Mouse (Mus musculus) MEL (cell line): ENCODE data around the gene Ino80d. TPM values are rescaled to one million over a fixed set of nuclear protein-coding genes. Genes with fewer than 3 reads are reported as not detected.

Source experiments
- DNase-seq: peaks from one replicate; pipeline ENCODE4 v3.0.0; 2011; ENCODE audit warnings: low read depth, low spot score
- H3K27ac ChIP-seq: 2 replicates; pipeline ENCODE4 v1.5.1; 2012; ENCODE audit warnings: low read depth, mild to moderate bottlenecking, control low read depth, low read length, moderate library complexity; ENCODE audit not compliant: control insufficient read depth
- H3K27me3 ChIP-seq, 2 experiments: fragments of 150-350 bp in 1 of 2; sonication (generic) in 1 of 2; 2 replicates each; pipeline ENCODE4 v1.6.1; 2012; ENCODE audit warnings: low read length in 2 of 2, mild to moderate bottlenecking in 2 of 2, improper control_type of control experiment in 1 of 2, moderate library complexity in 1 of 2; ENCODE audit not compliant: insufficient read depth in 2 of 2, control insufficient read depth in 1 of 2
- H3K36me3 ChIP-seq, 2 experiments: 2 replicates each; pipeline ENCODE4 v1.6.1; 2012 to 2014; ENCODE audit warnings: low read length in 2 of 2, improper control_type of control experiment in 1 of 2, inconsistent platforms in 1 of 2, mild to moderate bottlenecking in 1 of 2; ENCODE audit not compliant: insufficient read depth in 2 of 2, control insufficient read depth in 1 of 2
- H3K4me1 ChIP-seq, 2 experiments: fragments of 150-350 bp in 1 of 2; sonication (generic) in 1 of 2; 2 replicates each; pipeline ENCODE4 v1.6.1; 2012; ENCODE audit warnings: low read length in 2 of 2, improper control_type of control experiment in 1 of 2, mild to moderate bottlenecking in 1 of 2; ENCODE audit not compliant: insufficient read depth in 2 of 2, control insufficient read depth in 1 of 2
- H3K4me3 ChIP-seq, 2 experiments: fragments of 150-350 bp in 1 of 2; sonication (generic) in 1 of 2; 2 replicates each; pipeline ENCODE4 v1.5.1; 2012; ENCODE audit warnings: low read depth in 2 of 2, low read length in 2 of 2, mild to moderate bottlenecking in 2 of 2, moderate library complexity in 2 of 2, control low read depth in 1 of 2, improper control_type of control experiment in 1 of 2; ENCODE audit not compliant: control insufficient read depth in 1 of 2, insufficient read depth in 1 of 2
- H3K79me2 ChIP-seq: 2 replicates; pipeline ENCODE4 v1.6.1; 2012; ENCODE audit warnings: mild to moderate bottlenecking, low read length, moderate library complexity; ENCODE audit not compliant: control insufficient read depth, poor library complexity, insufficient read depth
- H3K9ac ChIP-seq: 2 replicates; pipeline ENCODE4 v1.6.1; 2012; ENCODE audit warnings: low read depth, mild to moderate bottlenecking, control low read depth, low read length, moderate library complexity; ENCODE audit not compliant: control insufficient read depth, poor library complexity, severe bottlenecking
- H3K9me3 ChIP-seq: fragments of 150-350 bp; sonication (generic); replicated peaks from 2 replicates; pipeline ENCODE4 v1.6.1; 2012; ENCODE audit warnings: mild to moderate bottlenecking, low read length, improper control_type of control experiment, moderate library complexity; ENCODE audit not compliant: insufficient read depth
- BHLHE40 ChIP-seq: IDR thresholded peaks from 2 replicates; pipeline ENCODE4 v1.6.1; 2012; ENCODE audit warnings: low read depth, mild to moderate bottlenecking, inconsistent platforms, low read length, improper control_type of control experiment, borderline replicate concordance
- CHD1 ChIP-seq: IDR thresholded peaks from 2 replicates; pipeline ENCODE4 v1.6.1; 2012; ENCODE audit warnings: low read depth, mild to moderate bottlenecking, inconsistent platforms, low read length, improper control_type of control experiment
- CTCF ChIP-seq, 3 experiments: IDR thresholded peaks in 2 of 3; conservative IDR thresholded peaks in 1 of 3; 2 replicates each; pipeline ENCODE4 v1.5.1; 2011 to 2012; ENCODE audit warnings: low read length in 3 of 3, low read depth in 2 of 3, mild to moderate bottlenecking in 2 of 3, improper control_type of control experiment in 1 of 3, inconsistent platforms in 1 of 3, mixed read lengths in 1 of 3, moderate library complexity in 1 of 3; ENCODE audit not compliant: control insufficient read depth in 1 of 3, insufficient read depth in 1 of 3, poor library complexity in 1 of 3, severe bottlenecking in 1 of 3
- E2F4 ChIP-seq: IDR thresholded peaks from 2 replicates; pipeline ENCODE4 v1.6.1; 2011; ENCODE audit warnings: low read depth, low read length, improper control_type of control experiment, borderline replicate concordance
- GABPA ChIP-seq: IDR thresholded peaks from 2 replicates; pipeline ENCODE4 v1.6.1; 2012; ENCODE audit warnings: low read depth, mild to moderate bottlenecking, inconsistent platforms, low read length, improper control_type of control experiment, moderate library complexity
- HCFC1 ChIP-seq: IDR thresholded peaks from 2 replicates; pipeline ENCODE4 v1.6.1; 2012; ENCODE audit warnings: low read depth, mild to moderate bottlenecking, inconsistent platforms, low read length, improper control_type of control experiment, moderate library complexity
- MAFK ChIP-seq: IDR thresholded peaks from 2 replicates; pipeline ENCODE4 v1.6.1; 2011; ENCODE audit warnings: low read depth, mild to moderate bottlenecking, low read length, improper control_type of control experiment, borderline replicate concordance
- MAZ ChIP-seq: IDR thresholded peaks from 2 replicates; pipeline ENCODE4 v1.6.1; 2012; ENCODE audit warnings: low read depth, mild to moderate bottlenecking, inconsistent platforms, low read length, improper control_type of control experiment
- MYC ChIP-seq: IDR thresholded peaks from 2 replicates; pipeline ENCODE4 v1.6.1; 2011; ENCODE audit warnings: low read depth, mild to moderate bottlenecking, low read length, improper control_type of control experiment, moderate library complexity
- NRF1 ChIP-seq: IDR thresholded peaks from 2 replicates; pipeline ENCODE4 v1.6.1; 2014; ENCODE audit warnings: low read depth, mild to moderate bottlenecking, inconsistent platforms, low read length, improper control_type of control experiment, moderate library complexity; ENCODE audit not compliant: poor library complexity, insufficient read depth, severe bottlenecking
- RCOR1 ChIP-seq: IDR thresholded peaks from 2 replicates; pipeline ENCODE4 v1.6.1; 2012; ENCODE audit warnings: low read depth, mild to moderate bottlenecking, inconsistent platforms, low read length, improper control_type of control experiment
- SIN3A ChIP-seq: IDR thresholded peaks from 2 replicates; pipeline ENCODE4 v1.6.1; 2012; ENCODE audit warnings: low read length, improper control_type of control experiment, inconsistent platforms
- SMC3 ChIP-seq: IDR thresholded peaks from 2 replicates; pipeline ENCODE4 v1.6.1; 2011; ENCODE audit warnings: low read depth, low read length, improper control_type of control experiment
- TAL1 ChIP-seq: IDR thresholded peaks from 2 replicates; pipeline ENCODE4 v1.6.1; 2012; ENCODE audit warnings: mild to moderate bottlenecking, inconsistent platforms, low read length, moderate library complexity, mixed read lengths
- UBTF ChIP-seq: IDR thresholded peaks from 2 replicates; pipeline ENCODE4 v1.6.1; 2012; ENCODE audit warnings: low read depth, mild to moderate bottlenecking, inconsistent platforms, low read length, improper control_type of control experiment, moderate library complexity, borderline replicate concordance; ENCODE audit not compliant: insufficient read depth
- ZNF384 ChIP-seq: IDR thresholded peaks from 2 replicates; pipeline ENCODE4 v1.6.1; 2012; ENCODE audit warnings: low read depth, mild to moderate bottlenecking, inconsistent platforms, low read length, improper control_type of control experiment
- polyA plus RNA-seq, 2 experiments: library from polyadenylated mRNA; stranded (reverse) in 1 of 2; unstranded in 1 of 2; fragments of >175 nt in 1 of 2; fragments of >200 nt in 1 of 2; gene quantifications; 2 replicates each; pipeline versions ENCODE4 v1.2.1 to v1.2.4; 2012; ENCODE audit warnings: low replicate concordance in 2 of 2, low read depth in 1 of 2; ENCODE audit not compliant: insufficient read length in 2 of 2, insufficient read depth in 1 of 2, missing spikeins in 1 of 2
- total RNA-seq: library from RNA; depleted of rRNA; stranded (reverse); fragments of 300-350 nt; gene quantifications from 2 replicates; pipeline ENCODE4 v1.2.3, GENCODE M21; 2012

The Ino80d gene
- total and polyA plus RNA-seq, 3 experiments = 4.0 to 5.8 TPM; not detected in 1

- DNase-seq = no peak
- TF ChIP-seq E2F4 (no peak), NRF1 (no peak), TAL1 (no peak), CTCF (IDR thresholded peaks at IDR 0.05 in 2 of 3, conservative IDR thresholded peaks at IDR 0.05 in 1 of 3; ENCODE audit: control insufficient read depth in 1 of 3, insufficient read depth in 1 of 3, low read depth in 2 of 3, low read length in 3 of 3, poor library complexity in 1 of 3, severe bottlenecking in 1 of 3) (no peak)
- H3K9ac ChIP-seq = no peak overlapping the region
- H3K79me2 ChIP-seq = no peaks in the 10 kb centered on the region
- H3K9me3 ChIP-seq = no peaks in the 10 kb centered on the region
- no peak overlapping the region for H3K27ac ChIP-seq
- H3K4me3 ChIP-seq = no peak overlapping the region
- no peaks in the 10 kb centered on the region for H3K4me1 ChIP-seq
- H3K36me3 ChIP-seq = no peaks in the 10 kb centered on the region
- no peaks in the 10 kb centered on the region for H3K27me3 ChIP-seq
Measured at GRCm38 (mm10) chr1:62991021-62991420, 123.4 kb downstream of the Ino80d start.

GRCm38 (mm10) chr1:62987561-62987960 is 126.9 kb downstream of the Ino80d start:
- Histone ChIP-seq H3K4me3 (no peak overlapping the region), H3K36me3 (no peaks in the 10 kb centered on the region), H3K9me3 (no peaks in the 10 kb centered on the region), H3K79me2 (no peaks in the 10 kb centered on the region), H3K27me3 (no peaks in the 10 kb centered on the region), H3K9ac (no peak overlapping the region), H3K4me1 (no peaks in the 10 kb centered on the region), H3K27ac (no peak overlapping the region)
- DNase-seq = no peak
- TF ChIP-seq TAL1 (no peak), UBTF (no peak), SIN3A (no peak), ZNF384 (no peak), MYC (no peak), HCFC1 (no peak), NRF1 (no peak), GABPA (no peak), SMC3 (no peak), MAZ (no peak), CHD1 (no peak), MAFK (no peak), RCOR1 (no peak), BHLHE40 (no peak)
